Mouse (Mus musculus): Measurements from ENCODE around the gene Metrn.

DNA sequence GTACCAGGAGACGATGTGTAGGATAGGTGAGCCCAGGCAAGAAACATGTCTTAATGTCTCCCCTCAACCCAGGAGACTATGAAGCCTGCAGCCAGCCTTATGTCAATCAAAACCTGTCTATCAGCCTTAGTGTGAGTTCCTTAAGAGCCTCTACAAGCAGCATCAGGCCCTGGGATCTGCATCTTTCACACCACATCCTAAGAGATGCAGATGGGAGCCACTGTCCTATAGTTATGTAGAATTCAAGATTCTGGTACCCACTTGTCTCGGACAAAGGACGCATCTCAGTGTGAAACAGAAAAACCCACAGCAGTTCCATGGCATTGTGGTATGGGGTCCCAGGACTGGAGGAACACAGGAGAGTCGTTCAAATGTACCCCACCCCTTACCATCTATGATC is 41.9 kb downstream of the Metrn start:
- no peak for TF ChIP-seq CTCF (IDR thresholded peaks at IDR 0.05; ENCODE audit: low read depth, low read length)
- no peak for TF ChIP-seq POLR2A (IDR thresholded peaks at IDR 0.05; ENCODE audit: insufficient read depth, low read length)
- TF ChIP-seq EP300 (IDR thresholded peaks at IDR 0.05; ENCODE audit: insufficient read depth, low read depth, low read length): no peak

Data from ES-Bruce4 (cell line).